Mouse (Mus musculus) forelimb bud, embryonic 11.5 days (tissue): Measurements from ENCODE around the gene Olfr342.

ENCODE experiments used
- DNase-seq: peaks from one replicate; pipeline ENCODE4 v3.0.0-alpha.2; 2012; ENCODE audit warnings: low read depth, low spot score

The Olfr342 gene

GRCm38 (mm10) chr2:36524698-36525097 lies at the start of gene Olfr342:
Gene Olfr342 (plus strand): TSS chr2:36524998.
- no peak for DNase-seq

- DNase-seq: no peak
Measured at GRCm38 (mm10) chr2:36482368-36482767, 42.4 kb upstream of the Olfr342 start, which contains the start of gene Olfr341. Gene Olfr341 (minus strand): TSS chr2:36482468.

GRCm38 (mm10) chr2:36565156-36565555 lies 40.4 kb downstream of the Olfr342 start:
- no peak for DNase-seq

- no peak for DNase-seq
Measured at GRCm38 (mm10) chr2:36566362-36566761, 41.6 kb downstream of the Olfr342 start, which contains the start of gene Olfr344. Gene Olfr344 (plus strand): TSS chr2:36566662.

GRCm38 (mm10) chr2:36567022-36567421 lies 42.2 kb downstream of the Olfr342 start:
- no peak for DNase-seq

GRCm38 (mm10) chr2:36567845-36568244 lies 43.0 kb downstream of the Olfr342 start:
- DNase-seq: no peak
